Mouse (Mus musculus): Measurements from ENCODE around the gene Zfp142. TPM values are rescaled to one million over a fixed set of nuclear protein-coding genes. Genes with fewer than 3 reads are reported as not detected.

Gene Zfp142
- polyA plus RNA-seq, 1 experiment from 2014 or later, result 8.4 TPM

GRCm38 (mm10) chr1:74569739-74570719 is 18.0 kb downstream of the Zfp142 start:
- H3K9me3 ChIP-seq (replicated peaks), result no peaks in the 10 kb centered on the region
- no peak for ATAC-seq (replicated peaks; ENCODE audit: low FRiP score)
- H3K4me1 ChIP-seq, result no peaks in the 10 kb centered on the region
- no peak overlapping the region for H3K27ac ChIP-seq
- 91% methylated on average over 29 of the region's 29 CpGs for WGBS
- H3K27me3 ChIP-seq, result no peaks in the 10 kb centered on the region
- peaks cover 95% of the 10 kb centered on the region for H3K36me3 ChIP-seq
- H3K9ac ChIP-seq, result no peak overlapping the region
- no peak overlapping the region for H3K4me2 ChIP-seq
- H3K4me3 ChIP-seq (replicated peaks), result no peak overlapping the region

GRCm38 (mm10) chr1:74565834-74566233 is 22.2 kb downstream of the Zfp142 start:
- Histone ChIP-seq H3K9me3 (replicated peaks) (no peaks in the 10 kb centered on the region), H3K36me3 (peaks cover 69% of the 10 kb centered on the region), H3K9ac (no peak overlapping the region), H3K27me3 (no peaks in the 10 kb centered on the region), H3K4me3 (replicated peaks) (no peak overlapping the region), H3K27ac (no peak overlapping the region), H3K4me2 (no peak overlapping the region), H3K4me1 (no peaks in the 10 kb centered on the region)
- no peak for ATAC-seq (replicated peaks; ENCODE audit: low FRiP score)
- 93% methylated on average over 6 of the region's 6 CpGs for WGBS

- Histone ChIP-seq H3K36me3 (peaks cover 6% of the 10 kb centered on the region), H3K4me1 (no peaks in the 10 kb centered on the region), H3K27me3 (no peaks in the 10 kb centered on the region), H3K27ac (no peak overlapping the region), H3K4me2 (no peak overlapping the region), H3K4me3 (replicated peaks) (no peak overlapping the region), H3K9ac (no peak overlapping the region), H3K9me3 (replicated peaks) (no peaks in the 10 kb centered on the region)
- WGBS, result 83% methylated on average over 5 of the region's 5 CpGs
- no peak for ATAC-seq (replicated peaks; ENCODE audit: low FRiP score)
Measured at GRCm38 (mm10) chr1:74559061-74559460, 29.0 kb downstream of the Zfp142 start.

- no peak within 1 kb of the TSS for H3K9ac ChIP-seq
- H3K4me3 ChIP-seq (replicated peaks), result no peak within 1 kb of the TSS
- H3K27ac ChIP-seq, result no peak within 1 kb of the TSS
- no peak for ATAC-seq (replicated peaks; ENCODE audit: low FRiP score)
- peak within 1 kb of the TSS; percentile 52 for H3K4me2 ChIP-seq
- no peaks in the 10 kb centered on the region for H3K9me3 ChIP-seq (replicated peaks)
- peaks cover 10% of the 10 kb centered on the region for H3K4me1 ChIP-seq
- H3K36me3 ChIP-seq, result no peaks in the 10 kb centered on the region
- 79% methylated on average over 4 of the region's 4 CpGs for WGBS
- no peaks in the 10 kb centered on the region for H3K27me3 ChIP-seq
Measured at GRCm38 (mm10) chr1:74544184-74544583, 43.9 kb downstream of the Zfp142 start, which contains the start of gene Usp37. Usp37 (minus strand) TSS chr1:74544284.

GRCm38 (mm10) chr1:74542451-74542961 is 45.5 kb downstream of the Zfp142 start, which contains the start of gene Plcd4:
Plcd4 (plus strand) TSS chr1:74542888.
- no peaks in the 10 kb centered on the region for H3K36me3 ChIP-seq
- WGBS, result 5% methylated on average over 6 of the region's 6 CpGs
- H3K4me2 ChIP-seq, result peak within 1 kb of the TSS; percentile 52
- H3K9ac ChIP-seq, result no peak within 1 kb of the TSS
- no peaks in the 10 kb centered on the region for H3K27me3 ChIP-seq
- no peak within 1 kb of the TSS; the same call in 1 of the 2 replicates for H3K4me3 ChIP-seq (replicated peaks)
- peak; percentile 75 for ATAC-seq (replicated peaks; ENCODE audit: low FRiP score)
- H3K27ac ChIP-seq, result peak within 1 kb of the TSS; percentile 30; the same call in 1 of the 2 replicates
- H3K4me1 ChIP-seq, result peaks cover 10% of the 10 kb centered on the region
- H3K9me3 ChIP-seq (replicated peaks), result no peaks in the 10 kb centered on the region

- H3K9ac ChIP-seq, result no peak overlapping the region
- no peak for ATAC-seq (replicated peaks; ENCODE audit: low FRiP score)
Measured at GRCm38 (mm10) chr1:74538650-74539049, 49.4 kb downstream of the Zfp142 start.

GRCm38 (mm10) chr1:74528589-74528988 is 59.5 kb downstream of the Zfp142 start:
- Histone ChIP-seq H3K4me3 (replicated peaks) (no peak overlapping the region), H3K9ac (no peak overlapping the region), H3K27ac (no peak overlapping the region), H3K9me3 (replicated peaks) (no peaks in the 10 kb centered on the region), H3K27me3 (no peaks in the 10 kb centered on the region), H3K4me2 (no peak overlapping the region), H3K36me3 (peaks cover 94% of the 10 kb centered on the region), H3K4me1 (no peaks in the 10 kb centered on the region)
- no peak for ATAC-seq (replicated peaks; ENCODE audit: low FRiP score)
- WGBS, result 61% methylated on average over 7 of the region's 7 CpGs

More at GRCm38 (mm10) chr1:74538650-74539049, 49.4 kb downstream of the Zfp142 start:
- no peak overlapping the region for H3K4me3 ChIP-seq (replicated peaks)
- no peaks in the 10 kb centered on the region for H3K36me3 ChIP-seq
- peaks cover 10% of the 10 kb centered on the region for H3K4me1 ChIP-seq
- no peak overlapping the region for H3K4me2 ChIP-seq
- no peaks in the 10 kb centered on the region for H3K9me3 ChIP-seq (replicated peaks)
- no peaks in the 10 kb centered on the region for H3K27me3 ChIP-seq
- no peak overlapping the region for H3K27ac ChIP-seq

- ATAC-seq (replicated peaks; ENCODE audit: low FRiP score), result no peak
- H3K9ac ChIP-seq, result no peak overlapping the region
- H3K36me3 ChIP-seq, result peaks cover 93% of the 10 kb centered on the region
- no peak overlapping the region for H3K27ac ChIP-seq
- no peaks in the 10 kb centered on the region for H3K9me3 ChIP-seq (replicated peaks)
- WGBS, result 93% methylated on average over 4 of the region's 4 CpGs
- H3K4me1 ChIP-seq, result no peaks in the 10 kb centered on the region
- no peak overlapping the region for H3K4me2 ChIP-seq
- H3K27me3 ChIP-seq, result no peaks in the 10 kb centered on the region
- H3K4me3 ChIP-seq (replicated peaks), result no peak overlapping the region
Measured at GRCm38 (mm10) chr1:74524746-74525145, 63.3 kb downstream of the Zfp142 start.

GRCm38 (mm10) chr1:74519875-74520274 is 68.2 kb downstream of the Zfp142 start:
- Histone ChIP-seq H3K27me3 (no peaks in the 10 kb centered on the region), H3K27ac (no peak overlapping the region), H3K9ac (no peak overlapping the region), H3K9me3 (replicated peaks) (no peaks in the 10 kb centered on the region), H3K4me1 (no peaks in the 10 kb centered on the region), H3K36me3 (peaks cover 73% of the 10 kb centered on the region), H3K4me2 (no peak overlapping the region), H3K4me3 (replicated peaks) (no peak overlapping the region)
- no peak for ATAC-seq (replicated peaks; ENCODE audit: low FRiP score)

Small RNA genes lying within 50 kb of the gene (microRNA-seq; reads per million reads assigned to microRNA genes)
- gene Gm25035, result not detected

Other genes starting within 250 kb of the Zfp142 start
- gene Catip, start 226.1 kb downstream of the Zfp142 start, polyA plus RNA-seq (2015; fragmentation: Nextera tagmentation; extraction: Ambion mirVana), result 0.67 and 0.82 TPM in 2 replicates
- gene Slc11a1, start 213.1 kb downstream of the Zfp142 start, polyA plus RNA-seq (2015; fragmentation: Nextera tagmentation; extraction: Ambion mirVana), result 3.8 and 5.9 TPM in 2 replicates
- gene Ctdsp1, start 196.7 kb downstream of the Zfp142 start, polyA plus RNA-seq (2015; fragmentation: Nextera tagmentation; extraction: Ambion mirVana), result 81.1 and 82.0 TPM in 2 replicates
- gene Vil1, start 178.9 kb downstream of the Zfp142 start, polyA plus RNA-seq (2015; fragmentation: Nextera tagmentation; extraction: Ambion mirVana), result 11.5 and 12.3 TPM in 2 replicates
- gene Cnot9, start 82.2 kb downstream of the Zfp142 start, polyA plus RNA-seq (2015; fragmentation: Nextera tagmentation; extraction: Ambion mirVana), result 71.9 and 72.3 TPM in 2 replicates
- gene Plcd4, start 45.4 kb downstream of the Zfp142 start, polyA plus RNA-seq (2015; fragmentation: Nextera tagmentation; extraction: Ambion mirVana), result 0.53 and 1.3 TPM in 2 replicates
- gene Usp37, start 44.0 kb downstream of the Zfp142 start, polyA plus RNA-seq (2015; fragmentation: Nextera tagmentation; extraction: Ambion mirVana), result 33.2 and 34.3 TPM in 2 replicates
- 15.7 and 17.8 TPM in 2 replicates for gene Bcs1l, start within 50 bp of the Zfp142 start, polyA plus RNA-seq (2015; fragmentation: Nextera tagmentation; extraction: Ambion mirVana)
- 40.7 and 43.4 TPM in 2 replicates for gene Rnf25, start 13.2 kb upstream of the Zfp142 start, polyA plus RNA-seq (2015; fragmentation: Nextera tagmentation; extraction: Ambion mirVana)
- 7.6 and 8.8 TPM in 2 replicates for gene Stk36, start 13.2 kb upstream of the Zfp142 start, polyA plus RNA-seq (2015; fragmentation: Nextera tagmentation; extraction: Ambion mirVana)
- 17.4 and 19.5 TPM in 2 replicates for gene Ttll4, start 73.5 kb upstream of the Zfp142 start, polyA plus RNA-seq (2015; fragmentation: Nextera tagmentation; extraction: Ambion mirVana)
- gene Cyp27a1, start 125.3 kb upstream of the Zfp142 start, polyA plus RNA-seq (2015; fragmentation: Nextera tagmentation; extraction: Ambion mirVana), result 7.2 and 7.6 TPM in 2 replicates
- gene Prkag3, start 161.0 kb upstream of the Zfp142 start, polyA plus RNA-seq (2015; fragmentation: Nextera tagmentation; extraction: Ambion mirVana), result 0.44 and 0.73 TPM in 2 replicates
- 2.0 and 2.3 TPM in 2 replicates for gene Wnt6, start 183.6 kb upstream of the Zfp142 start, polyA plus RNA-seq (2015; fragmentation: Nextera tagmentation; extraction: Ambion mirVana)
- gene Wnt10a, start 203.3 kb upstream of the Zfp142 start, polyA plus RNA-seq (2015; fragmentation: Nextera tagmentation; extraction: Ambion mirVana), result 0.43 and 0.89 TPM in 2 replicates